Mouse (Mus musculus) CH12.LX (cell line): Measurements from ENCODE around the gene Ppard. TPM values are rescaled to one million over a fixed set of nuclear protein-coding genes. Genes with fewer than 3 reads are reported as not detected.

Source experiments
- DNase-seq: peaks from one replicate; pipeline ENCODE4 v3.0.0-alpha.2; 2013; ENCODE audit errors: extremely low read depth
- H3K27ac ChIP-seq: 2 replicates; pipeline ENCODE4 v1.5.1; 2012; ENCODE audit warnings: low read depth, mild to moderate bottlenecking, control low read depth, moderate library complexity; ENCODE audit not compliant: insufficient read depth
- H3K27me3 ChIP-seq: replicated peaks from 2 replicates; pipeline ENCODE3; 2012; ENCODE audit warnings: inconsistent platforms
- H3K36me3 ChIP-seq, 2 experiments: replicated peaks in 1 of 2; 2 replicates each; pipeline versions ENCODE3 to v1.6.1; 2012; ENCODE audit warnings: inconsistent platforms in 1 of 2, low read length in 1 of 2, mild to moderate bottlenecking in 1 of 2, mixed read lengths in 1 of 2, moderate library complexity in 1 of 2; ENCODE audit not compliant: control insufficient read depth in 1 of 2, insufficient read depth in 1 of 2
- H3K4me1 ChIP-seq, 2 experiments: 2 replicates each; pipeline ENCODE4 v1.6.1; 2012; ENCODE audit warnings: inconsistent platforms in 1 of 2, moderate library complexity in 1 of 2; ENCODE audit not compliant: insufficient read depth in 2 of 2, control insufficient read depth in 1 of 2
- H3K4me2 ChIP-seq: 2 replicates; pipeline ENCODE4 v1.6.1; 2012; ENCODE audit warnings: low read depth, mild to moderate bottlenecking, control low read depth; ENCODE audit not compliant: poor library complexity, insufficient read depth, severe bottlenecking
- H3K4me3 ChIP-seq, 3 experiments: fragments of 150-350 bp in 1 of 3; sonication (generic) in 1 of 3; replicated peaks in 1 of 3; 2 replicates each; pipeline versions ENCODE3 to v1.5.1; 2011 to 2012; ENCODE audit warnings: low read depth in 2 of 3, low read length in 2 of 3, mild to moderate bottlenecking in 2 of 3, moderate library complexity in 2 of 3, control low read depth in 1 of 3, improper control_type of control experiment in 1 of 3, inconsistent platforms in 1 of 3, mixed read lengths in 1 of 3; ENCODE audit not compliant: poor library complexity in 1 of 3
- H3K79me2 ChIP-seq: replicated peaks from 2 replicates; pipeline ENCODE4 v1.6.1; 2012; ENCODE audit warnings: mild to moderate bottlenecking, moderate library complexity; ENCODE audit not compliant: control insufficient read depth, poor library complexity, insufficient read depth, severe bottlenecking; ENCODE audit errors: extremely low read depth
- H3K9ac ChIP-seq: 2 replicates; pipeline ENCODE4 v1.6.1; 2012; ENCODE audit warnings: low read depth, mild to moderate bottlenecking, control low read depth, moderate library complexity; ENCODE audit not compliant: insufficient read depth
- H3K9me3 ChIP-seq: replicated peaks from 2 replicates; pipeline ENCODE3; 2012; ENCODE audit warnings: low read length, inconsistent platforms, mixed read lengths
- EP300 ChIP-seq: IDR thresholded peaks from 2 replicates; pipeline ENCODE4 v1.6.1; 2011; ENCODE audit warnings: low read length, improper control_type of control experiment
- ETS1 ChIP-seq: conservative IDR thresholded peaks from 2 replicates; pipeline ENCODE4 v1.6.1; 2012; ENCODE audit warnings: low read depth, mild to moderate bottlenecking, inconsistent platforms, low read length, improper control_type of control experiment, moderate library complexity
- HCFC1 ChIP-seq: IDR thresholded peaks from 2 replicates; pipeline ENCODE4 v1.6.1; 2012; ENCODE audit warnings: low read depth, mild to moderate bottlenecking, inconsistent platforms, low read length, improper control_type of control experiment
- IRF4 ChIP-seq: IDR thresholded peaks from 2 replicates; pipeline ENCODE4 v1.6.1; 2014; ENCODE audit warnings: low read depth, mild to moderate bottlenecking, inconsistent platforms, low read length, improper control_type of control experiment
- JUN ChIP-seq: IDR thresholded peaks from 2 replicates; pipeline ENCODE4 v1.6.1; 2011; ENCODE audit warnings: low read depth, mild to moderate bottlenecking, low read length, improper control_type of control experiment, moderate library complexity; ENCODE audit not compliant: insufficient read depth
- JUND ChIP-seq: conservative IDR thresholded peaks from 2 replicates; pipeline ENCODE4 v1.6.1; 2011; ENCODE audit warnings: low read depth, low read length, improper control_type of control experiment
- MAFK ChIP-seq: IDR thresholded peaks from 2 replicates; pipeline ENCODE4 v1.6.1; 2011; ENCODE audit warnings: low read length, improper control_type of control experiment; ENCODE audit not compliant: insufficient replicate concordance
- MAX ChIP-seq: IDR thresholded peaks from 2 replicates; pipeline ENCODE4 v1.6.1; 2011; ENCODE audit warnings: low read length, improper control_type of control experiment
- MAZ ChIP-seq: IDR thresholded peaks from 2 replicates; pipeline ENCODE4 v1.6.1; 2012; ENCODE audit warnings: low read depth, mild to moderate bottlenecking, inconsistent platforms, low read length, improper control_type of control experiment, moderate library complexity
- MYC ChIP-seq: IDR thresholded peaks from 2 replicates; pipeline ENCODE4 v1.6.1; 2011; ENCODE audit warnings: low read depth, mild to moderate bottlenecking, improper control_type of control experiment, low read length
- NRF1 ChIP-seq: IDR thresholded peaks from 2 replicates; pipeline ENCODE4 v1.6.1; 2014; ENCODE audit warnings: low read depth, mild to moderate bottlenecking, inconsistent platforms, low read length, improper control_type of control experiment, moderate library complexity
- POLR2A ChIP-seq: IDR thresholded peaks from 2 replicates; pipeline ENCODE4 v1.6.1; 2011; ENCODE audit warnings: low read depth, mild to moderate bottlenecking, improper control_type of control experiment, low read length
- RCOR1 ChIP-seq: conservative IDR thresholded peaks from 2 replicates; pipeline ENCODE4 v1.6.1; 2012; ENCODE audit warnings: low read depth, mild to moderate bottlenecking, inconsistent platforms, low read length, improper control_type of control experiment
- SMC3 ChIP-seq: IDR thresholded peaks from 2 replicates; pipeline ENCODE4 v1.6.1; 2011; ENCODE audit warnings: low read depth, low read length, improper control_type of control experiment
- TBP ChIP-seq: conservative IDR thresholded peaks from 2 replicates; pipeline ENCODE4 v1.6.1; 2011; ENCODE audit warnings: low read depth, low read length, improper control_type of control experiment
- ZKSCAN1 ChIP-seq: IDR thresholded peaks from 2 replicates; pipeline ENCODE4 v1.6.1; 2012; ENCODE audit warnings: low read depth, inconsistent platforms, low read length, improper control_type of control experiment, borderline replicate concordance
- ZMIZ1 ChIP-seq: IDR thresholded peaks from 2 replicates; pipeline ENCODE4 v1.6.1; 2012; ENCODE audit warnings: low read depth, mild to moderate bottlenecking, inconsistent platforms, low read length, improper control_type of control experiment
- ZNF384 ChIP-seq: IDR thresholded peaks from 2 replicates; pipeline ENCODE4 v1.6.1; 2012; ENCODE audit warnings: low read depth, low read length, improper control_type of control experiment, inconsistent platforms
- dilution Hi-C: fragments of 300-500 bp; cut with MboI; formaldehyde crosslinking; loops from 2 replicates; pipeline ENCODE4 v1.14.3; 2020; ENCODE audit warnings: low sequenced_read_pairs; ENCODE audit not compliant: extremely low pct_unique_long_range_greater_than_20kb, extremely low pct_ligation_motif_present
- in situ Hi-C: fragments of 300-500 bp; cut with MboI; formaldehyde crosslinking; loops from 3 replicates; pipeline ENCODE4 v1.14.3; 2019; ENCODE audit warnings: low sequenced_read_pairs, low pct_ligation_motif_present, low pct_unique_long_range_greater_than_20kb, mixed read lengths
- polyA plus RNA-seq: library from polyadenylated mRNA; unstranded; fragments of >175 nt; gene quantifications from 2 replicates; pipeline ENCODE4 v1.2.1, GENCODE M21; 2012; ENCODE audit warnings: low read depth; ENCODE audit not compliant: insufficient read length
- total RNA-seq, 2 experiments: library from RNA; depleted of rRNA; stranded (reverse); fragments of 300-350 nt in 1 of 2; fragments of >200 nt in 1 of 2; gene quantifications; 2 replicates each; pipeline ENCODE4 v1.2.3; 2012 to 2014

Gene Ppard
- total and polyA plus RNA-seq, 3 experiments = 2.9 to 15.5 (median 7.3) TPM

- dilution Hi-C loops (no loop called here), in situ Hi-C loops (no loop called here)
- H3K4me3 ChIP-seq = no peak overlapping the region
- H3K79me2 ChIP-seq = no peaks in the 10 kb centered on the region
- H3K9ac ChIP-seq = no peak overlapping the region
- peaks cover 36 to 76% of the 10 kb centered on the region in 2 experiments for H3K4me1 ChIP-seq
- H3K36me3 ChIP-seq = peaks cover 6 to 43% of the 10 kb centered on the region in 2 experiments
- no peaks in the 10 kb centered on the region for H3K27me3 ChIP-seq
- H3K4me2 ChIP-seq = no peak overlapping the region
- H3K27ac ChIP-seq = no peak overlapping the region
- TF ChIP-seq MAX (no peak), SMC3 (no peak), MYC (no peak), TBP (no peak), JUND (no peak), RCOR1 (no peak), IRF4 (no peak), EP300 (no peak)
- DNase-seq = no peak
- peaks cover 4% of the 10 kb centered on the region for H3K9me3 ChIP-seq
These were observed 45.7 kb downstream of the Ppard start for GRCm38 (mm10) chr17:28278156-28278555.

- in situ Hi-C loops (no loop called here), dilution Hi-C loops (no loop called here)
- peaks cover 2% of the 10 kb centered on the region for H3K9me3 ChIP-seq
- TF ChIP-seq ZKSCAN1 (no peak), NRF1 (no peak), JUND (no peak), MYC (no peak)
- TF ChIP-seq, all 38 proteins: peak for 0
- DNase-seq = no peak
- Histone ChIP-seq H3K27me3 (no peaks in the 10 kb centered on the region), H3K36me3 (peaks cover 6 to 36% of the 10 kb centered on the region in 2 experiments), H3K4me3 (no peak overlapping the region), H3K9ac (no peak overlapping the region), H3K79me2 (no peaks in the 10 kb centered on the region), H3K4me2 (no peak overlapping the region), H3K4me1 (peaks cover 36 to 84% of the 10 kb centered on the region in 2 experiments), H3K27ac (no peak overlapping the region)
These were observed 46.7 kb downstream of the Ppard start for GRCm38 (mm10) chr17:28279236-28279635.

- H3K27me3 ChIP-seq = no peaks in the 10 kb centered on the region
These were observed 47.4 kb downstream of the Ppard start for GRCm38 (mm10) chr17:28279780-28280422.

More at GRCm38 (mm10) chr17:28279780-28280422, 47.4 kb downstream of the Ppard start:
- Histone ChIP-seq H3K4me2 (no peak overlapping the region), H3K4me3 (no peak overlapping the region), H3K9ac (no peak overlapping the region), H3K36me3 (peaks cover 6 to 34% of the 10 kb centered on the region in 2 experiments), H3K79me2 (no peaks in the 10 kb centered on the region), H3K27ac (no peak overlapping the region), H3K4me1 (peaks cover 36 to 90% of the 10 kb centered on the region in 2 experiments), H3K9me3 (no peaks in the 10 kb centered on the region)
- DNase-seq = no peak
- in situ Hi-C loops (no loop called here), dilution Hi-C loops (no loop called here)
- no peak for TF ChIP-seq MAZ
- no peak for TF ChIP-seq POLR2A
- TF ChIP-seq JUN = no peak
- TF ChIP-seq ETS1 = no peak
- no peak for TF ChIP-seq ZNF384
- no peak for TF ChIP-seq ZMIZ1
- no peak for TF ChIP-seq MAFK
- no peak for TF ChIP-seq IRF4
- no peak for TF ChIP-seq RCOR1
- TF ChIP-seq HCFC1 = no peak
- no peak for TF ChIP-seq SMC3
- no peak for TF ChIP-seq MYC
